Mouse (Mus musculus) cerebellum, postnatal 25 days (tissue): ENCODE measurements around the gene Slc43a3.

Source experiments
- DNase-seq, 2 experiments: peaks; one replicate each; pipeline ENCODE4 v3.0.0; 2021; ENCODE audit warnings: mixed read lengths in 2 of 2

Gene Slc43a3

DNA sequence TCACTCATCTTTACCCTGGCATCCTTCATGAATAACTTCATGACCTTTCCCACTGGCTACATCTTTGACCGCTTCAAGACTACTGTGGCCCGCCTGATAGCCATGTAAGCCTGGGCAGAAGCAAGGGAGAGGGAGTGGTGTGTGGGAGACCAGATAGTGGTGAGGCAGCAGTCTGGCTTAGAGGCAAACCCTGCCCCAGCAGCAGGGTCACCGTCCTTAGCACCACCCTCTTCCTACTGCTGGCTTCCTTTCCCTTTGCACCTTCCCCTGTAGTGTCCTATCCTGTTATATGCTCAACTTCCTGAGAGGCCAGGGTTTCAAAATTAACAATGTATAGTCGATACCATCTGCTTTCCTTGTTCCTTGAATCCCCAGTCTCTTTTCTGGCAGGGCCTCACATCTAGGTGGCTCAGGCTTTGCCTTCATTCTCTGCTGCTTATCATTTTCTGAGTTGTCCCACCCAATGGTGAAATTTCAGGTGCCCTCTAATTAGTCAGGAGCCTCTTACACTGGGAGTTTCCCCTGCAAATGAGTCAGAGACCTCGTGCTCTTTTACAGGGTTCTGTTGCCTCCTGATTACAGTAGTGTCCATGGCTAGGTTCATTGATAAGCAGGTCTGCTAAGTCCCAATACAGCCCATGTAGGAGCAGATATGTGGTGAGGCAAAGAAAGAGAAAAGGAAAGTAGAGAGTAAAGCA is 2.0 kb downstream of the Slc43a3 start:
- no peak for DNase-seq

- no peak for DNase-seq
Observed at GRCm38 (mm10) chr2:84939306-84939705, 2.9 kb downstream of the Slc43a3 start.

GRCm38 (mm10) chr2:84939711-84940110 is 3.3 kb downstream of the Slc43a3 start:
- no peak for DNase-seq

GRCm38 (mm10) chr2:84941332-84941731 is 5.0 kb downstream of the Slc43a3 start:
- no peak for DNase-seq

- DNase-seq: no peak
Observed at GRCm38 (mm10) chr2:84941795-84942194, 5.4 kb downstream of the Slc43a3 start.

DNA sequence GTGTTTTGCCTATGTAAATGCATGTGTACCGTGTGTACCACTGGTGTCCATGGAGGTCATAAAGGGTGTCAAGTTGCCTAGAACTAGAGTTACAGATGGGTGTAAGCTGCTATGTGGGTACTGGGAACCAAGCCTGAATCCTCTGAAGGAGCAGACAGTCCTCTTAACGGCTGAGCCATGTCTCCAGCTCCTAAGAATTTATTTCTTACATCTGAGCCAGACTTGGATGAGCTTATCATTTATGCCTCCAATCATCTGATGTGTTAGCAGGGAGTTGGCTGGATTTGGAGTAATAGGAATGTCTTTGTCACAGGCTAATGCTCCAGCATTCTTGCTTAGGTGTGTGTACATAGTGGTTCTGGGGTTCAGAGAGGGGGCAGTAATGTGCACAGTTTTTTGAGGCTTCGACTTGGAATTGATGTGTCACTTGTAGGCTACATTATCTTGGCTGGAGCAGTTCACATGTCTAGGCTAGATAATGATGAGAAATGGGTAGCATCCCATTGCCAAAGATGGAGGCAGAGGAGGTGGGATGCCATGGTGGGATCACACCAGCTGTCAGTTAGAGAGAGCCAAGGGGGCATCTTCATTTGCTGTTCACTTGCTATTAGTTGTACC is 10.9 kb downstream of the Slc43a3 start:
- DNase-seq: no peak

DNA sequence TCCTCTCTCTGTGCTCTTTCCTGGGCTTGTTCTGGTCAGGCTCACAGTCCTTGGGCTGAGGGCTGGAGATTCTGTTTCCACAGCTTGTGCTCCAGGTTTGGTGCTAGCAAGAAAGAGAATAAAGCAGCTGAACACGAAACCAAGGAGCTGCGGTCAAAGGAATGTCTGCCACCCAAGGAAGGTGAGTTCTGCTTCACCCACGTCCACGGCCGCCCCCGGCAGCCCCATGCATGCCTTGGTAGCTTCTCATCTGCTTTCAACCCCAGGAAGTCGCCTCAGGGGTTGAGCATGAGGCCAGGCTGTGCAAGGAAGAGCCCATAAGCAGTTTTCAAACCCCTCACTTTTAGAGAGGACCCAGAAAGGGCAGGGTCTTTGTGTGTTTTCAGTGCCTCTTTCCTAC is 11.9 kb downstream of the Slc43a3 start:
- no peak for DNase-seq

GRCm38 (mm10) chr2:84948721-84949120 is 12.3 kb downstream of the Slc43a3 start:
- DNase-seq: no peak

- no peak for DNase-seq
Observed at GRCm38 (mm10) chr2:84951027-84951426, 14.6 kb downstream of the Slc43a3 start.

DNA sequence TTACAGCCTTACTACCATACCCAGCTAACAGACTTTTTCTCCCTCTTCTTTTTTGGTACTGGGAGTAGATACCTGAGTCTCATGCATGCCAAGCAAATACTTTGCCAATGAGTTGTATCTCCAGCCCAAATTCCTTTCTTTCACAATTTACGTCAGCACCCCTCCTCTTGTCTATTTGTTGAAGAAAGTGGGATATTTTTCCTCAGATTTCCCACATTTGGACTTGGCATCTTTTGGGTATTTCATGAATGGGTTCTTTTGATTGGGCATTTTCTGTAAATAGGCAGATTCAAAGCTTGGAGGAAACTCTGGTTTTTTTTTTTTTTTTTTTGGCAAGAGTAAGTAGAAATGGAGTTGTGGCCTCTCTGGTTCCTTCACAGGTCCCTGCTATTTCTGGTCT is 15.9 kb downstream of the Slc43a3 start:
- no peak for DNase-seq

GRCm38 (mm10) chr2:84952693-84953092 is 16.3 kb downstream of the Slc43a3 start:
- DNase-seq: no peak

DNA sequence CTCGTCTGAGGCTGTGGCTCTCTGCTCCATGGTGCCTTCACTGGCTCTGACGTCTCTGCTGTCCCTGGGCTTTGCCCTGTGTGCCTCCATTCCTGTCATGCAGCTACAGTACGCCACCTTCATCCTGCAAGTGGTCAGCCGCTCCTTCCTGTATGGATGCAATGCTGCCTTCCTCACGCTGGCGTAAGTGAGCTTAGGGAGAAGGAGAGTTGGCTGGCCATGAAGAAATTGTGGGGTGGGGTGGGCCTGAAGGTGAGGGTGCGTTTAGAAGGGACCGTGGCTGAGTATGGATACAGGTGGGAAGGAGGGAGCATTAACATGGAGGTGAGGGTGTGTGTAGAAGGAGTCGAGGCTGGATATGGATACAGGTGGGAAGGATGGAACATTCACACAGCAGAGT is 19.1 kb downstream of the Slc43a3 start:
- no peak for DNase-seq

DNA sequence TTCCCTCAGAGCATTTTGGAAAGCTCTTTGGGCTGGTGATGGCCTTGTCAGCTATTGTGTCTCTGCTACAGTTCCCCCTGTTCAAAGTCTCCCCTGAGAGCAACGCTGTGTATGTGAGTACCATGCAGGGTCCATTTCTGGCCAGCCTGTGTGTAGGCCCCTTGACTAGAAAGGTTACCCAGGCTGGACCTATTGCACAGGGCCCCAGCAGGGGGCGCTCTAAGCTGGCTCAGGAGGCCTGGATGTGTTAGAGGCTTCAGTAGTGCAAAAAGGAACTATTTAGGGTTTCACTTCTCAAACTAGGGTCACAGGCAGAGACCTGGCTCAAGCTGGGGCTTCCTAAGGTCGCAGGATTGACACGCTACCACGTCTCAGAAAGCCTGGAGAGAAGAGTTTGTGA is 19.9 kb downstream of the Slc43a3 start:
- DNase-seq: peak; percentile 34 to 43

GRCm38 (mm10) chr2:84958588-84959264 is 22.3 kb downstream of the Slc43a3 start:
- no peak for DNase-seq

GRCm38 (mm10) chr2:84961300-84961699 is 24.9 kb downstream of the Slc43a3 start:
- no peak for DNase-seq

- DNase-seq: no peak
Observed at GRCm38 (mm10) chr2:84961901-84962300, 25.5 kb downstream of the Slc43a3 start.

DNA sequence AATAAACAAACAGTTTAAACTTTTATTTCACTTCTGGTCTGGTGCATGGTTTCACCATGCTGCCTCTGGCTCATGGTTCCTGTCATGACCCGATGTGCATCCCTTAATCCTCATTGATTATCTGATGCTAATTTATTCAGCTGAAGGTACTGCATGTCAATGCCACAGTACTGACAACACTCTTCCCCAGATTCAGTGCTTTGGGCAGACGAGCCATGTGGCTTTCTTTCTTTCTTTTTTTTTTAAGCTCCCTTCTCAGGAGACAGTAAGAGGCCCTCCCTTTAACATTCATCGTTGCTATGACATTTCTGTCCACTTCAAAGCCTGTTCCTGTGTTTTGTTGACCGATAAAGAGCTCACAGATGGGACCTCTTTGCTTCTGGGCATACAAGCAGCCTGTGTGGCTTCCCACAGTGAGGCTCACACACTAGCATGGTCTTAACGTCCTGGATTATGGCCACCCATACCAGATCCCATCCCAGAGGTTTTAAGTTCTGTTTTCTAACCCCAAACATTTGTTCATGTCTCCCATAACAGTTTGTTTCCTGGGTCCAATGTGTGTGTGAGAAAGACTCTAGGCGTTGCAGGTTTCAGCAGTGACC is 26.6 kb downstream of the Slc43a3 start:
- no peak for DNase-seq

DNA sequence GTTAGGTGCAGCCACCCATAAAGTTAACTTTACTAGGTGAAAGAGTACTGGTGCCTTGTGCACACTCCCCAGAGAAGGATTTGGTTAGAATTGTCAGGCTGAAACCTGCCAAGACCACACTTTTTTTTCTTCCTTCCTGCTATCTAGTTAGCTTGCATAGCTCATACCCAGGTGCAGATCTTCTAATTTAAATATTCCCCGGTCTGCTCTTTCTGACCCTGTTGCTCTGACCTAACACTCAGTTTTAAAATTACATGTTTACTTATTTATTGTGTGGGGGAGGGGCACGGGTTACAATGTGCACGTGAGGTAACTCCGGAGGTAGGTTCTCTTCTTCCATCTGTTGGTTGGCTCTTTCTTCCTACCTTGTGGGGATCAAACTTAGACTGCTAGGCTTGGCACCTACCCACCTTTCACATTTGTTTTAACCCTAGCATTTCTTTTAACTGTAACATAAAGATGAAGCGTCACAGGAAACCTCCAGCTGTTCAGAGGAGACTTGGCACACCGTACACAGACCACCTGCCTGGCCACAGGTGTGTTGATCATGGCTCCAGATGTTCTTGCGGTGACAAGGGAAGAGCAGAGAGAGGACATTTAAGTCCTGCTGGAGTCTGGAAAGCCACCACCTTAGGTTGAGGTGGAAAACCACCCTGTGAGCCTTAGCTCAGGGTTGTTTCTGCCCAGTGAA is 27.9 kb downstream of the Slc43a3 start:
- DNase-seq: no peak

DNA sequence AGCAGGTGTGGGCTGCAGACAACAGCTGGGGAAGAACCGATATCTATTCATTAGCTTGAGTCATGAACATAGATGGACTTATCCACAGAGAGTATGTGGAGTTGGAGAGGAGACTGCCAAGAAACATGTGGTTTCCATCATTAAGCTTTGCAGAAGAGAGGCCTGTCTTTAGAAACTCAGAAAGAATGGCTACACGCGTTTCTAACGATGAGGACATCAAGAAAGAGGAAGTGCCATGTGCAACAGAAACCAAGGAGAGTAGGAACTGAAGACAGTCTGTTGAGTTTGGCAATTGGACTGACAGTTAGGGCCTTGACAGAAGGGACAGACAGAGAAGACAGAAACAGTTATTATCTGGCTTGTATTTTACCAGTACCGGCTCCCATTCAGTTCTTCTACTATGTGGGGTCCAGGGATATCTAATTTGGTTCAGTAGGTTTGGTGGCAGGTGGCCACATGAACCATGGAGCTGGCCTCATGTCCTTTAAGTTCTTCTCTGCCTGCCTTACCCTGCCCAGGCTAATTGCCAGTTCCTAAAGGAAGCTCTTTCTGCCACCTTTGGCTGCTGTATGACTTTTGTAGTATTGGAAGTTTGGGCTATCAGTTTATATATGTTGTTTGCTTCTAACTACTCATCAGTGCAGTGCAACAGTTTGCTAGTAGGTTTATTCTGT is 31.1 kb downstream of the Slc43a3 start:
- no peak for DNase-seq

- DNase-seq: no peak
Observed at GRCm38 (mm10) chr2:84975580-84975979, 39.2 kb downstream of the Slc43a3 start.

DNA sequence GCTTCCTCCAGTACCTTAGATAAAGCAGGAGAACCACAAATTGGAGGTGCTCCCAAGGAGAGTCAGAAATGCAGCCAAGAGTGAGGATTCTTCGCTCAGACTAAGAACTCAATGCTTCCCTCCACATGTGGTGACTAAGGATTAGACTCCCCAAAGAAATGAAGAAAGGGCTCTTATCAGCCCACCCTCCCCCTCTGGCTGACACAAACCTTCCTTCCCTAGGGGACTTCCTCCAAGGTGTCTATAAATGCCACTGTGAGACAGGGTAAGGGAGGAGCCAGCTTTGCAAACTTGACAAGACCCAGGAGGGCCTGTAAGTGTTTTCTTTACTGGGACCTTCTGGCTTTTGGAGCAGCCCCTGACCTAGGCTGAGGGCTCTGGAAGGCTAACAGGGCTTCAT is 43.8 kb downstream of the Slc43a3 start, which contains the start of gene Prg2:
Gene Prg2 (plus strand): TSS at position 274 of the 400 bp plus-strand sequence.
- DNase-seq: no peak

DNA sequence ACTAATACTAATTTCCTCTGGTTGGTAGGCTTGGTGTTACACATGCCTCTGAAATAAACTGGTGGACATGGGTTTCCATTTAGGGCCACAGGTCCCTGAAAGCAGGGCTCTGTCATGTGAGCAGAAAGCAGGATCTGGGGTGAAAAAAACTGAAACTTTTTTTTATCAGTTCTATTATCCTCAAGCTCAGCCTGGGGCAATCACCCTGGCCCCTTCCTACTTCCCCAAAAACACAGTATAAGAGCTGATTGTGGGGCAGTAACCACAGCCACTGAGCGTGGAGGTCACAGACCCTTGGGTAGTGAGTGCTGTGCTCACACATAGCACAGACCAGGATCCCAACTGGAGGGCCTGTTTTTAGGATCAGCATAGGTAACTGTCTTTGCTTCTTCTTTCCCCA is 51.6 kb downstream of the Slc43a3 start, which contains the start of gene Prg3:
Gene Prg3 (plus strand): TSS at position 286 of the 400 bp plus-strand sequence.
- no peak for DNase-seq
